Mouse (Mus musculus): ENCODE results near the gene Taf1b. TPM values are rescaled to one million over a fixed set of nuclear protein-coding genes. Genes with fewer than 3 reads are reported as not detected.

Gene Taf1b
- polyA plus RNA-seq, 1 experiment from 2014 or later, result 27.6 TPM

- no peak for TF ChIP-seq CTCF (IDR thresholded peaks at IDR 0.05; ENCODE audit: low read depth)
- ATAC-seq (replicated peaks; ENCODE audit: low FRiP score, low read depth), result no peak
- H3K9ac ChIP-seq (ENCODE audit: low read depth, low read length), result no peak overlapping the region
- H3K9me3 ChIP-seq (replicated peaks; ENCODE audit: low read length), result no peaks in the 10 kb centered on the region
- no peak overlapping the region for H3K27ac ChIP-seq
- H3K36me3 ChIP-seq (ENCODE audit: insufficient read depth, low read length), result peaks cover 14% of the 10 kb centered on the region
- no peaks in the 10 kb centered on the region for H3K4me1 ChIP-seq (replicated peaks; ENCODE audit: insufficient read depth, low read length)
- no peaks in the 10 kb centered on the region for H3K27me3 ChIP-seq (ENCODE audit: insufficient read depth, low read length)
- no peak overlapping the region for H3K4me3 ChIP-seq (replicated peaks; ENCODE audit: low read depth, low read length)
- no peak overlapping the region for H3K4me2 ChIP-seq (ENCODE audit: low read length)
- no peak for DNase-seq (ENCODE audit: low spot score)
- WGBS, result 85% methylated on average over 8 of the region's 8 CpGs
Observed at GRCm38 (mm10) chr12:24547686-24548085, 49.5 kb downstream of the Taf1b start.

GRCm38 (mm10) chr12:24548885-24549284 lies 50.7 kb downstream of the Taf1b start:
- TF ChIP-seq CTCF (IDR thresholded peaks at IDR 0.05; ENCODE audit: low read depth), result no peak
- no peaks in the 10 kb centered on the region for H3K4me1 ChIP-seq (replicated peaks; ENCODE audit: insufficient read depth, low read length)
- H3K36me3 ChIP-seq (ENCODE audit: insufficient read depth, low read length), result peaks cover 14% of the 10 kb centered on the region
- no peak for ATAC-seq (replicated peaks; ENCODE audit: low FRiP score, low read depth)
- H3K9me3 ChIP-seq (replicated peaks; ENCODE audit: low read length), result no peaks in the 10 kb centered on the region
- H3K9ac ChIP-seq (ENCODE audit: low read depth, low read length), result no peak overlapping the region
- 92% methylated on average over 6 of the region's 6 CpGs for WGBS
- no peaks in the 10 kb centered on the region for H3K27me3 ChIP-seq (ENCODE audit: insufficient read depth, low read length)
- no peak overlapping the region for H3K4me3 ChIP-seq (replicated peaks; ENCODE audit: low read depth, low read length)
- H3K4me2 ChIP-seq (ENCODE audit: low read length), result no peak overlapping the region
- H3K27ac ChIP-seq, result no peak overlapping the region
- no peak for DNase-seq (ENCODE audit: low spot score)

- ATAC-seq (replicated peaks; ENCODE audit: low FRiP score, low read depth), result no peak
- 81% methylated on average over 2 of the region's 2 CpGs for WGBS
Observed at GRCm38 (mm10) chr12:24552531-24552930, 54.4 kb downstream of the Taf1b start.

GRCm38 (mm10) chr12:24555976-24556375 lies 57.8 kb downstream of the Taf1b start:
- Histone ChIP-seq H3K4me3 (replicated peaks; ENCODE audit: low read depth, low read length) (no peak overlapping the region), H3K4me2 (ENCODE audit: low read length) (no peak overlapping the region), H3K36me3 (ENCODE audit: insufficient read depth, low read length) (peaks cover 8% of the 10 kb centered on the region; the same call in 1 of the 2 replicates), H3K4me1 (replicated peaks; ENCODE audit: insufficient read depth, low read length) (no peaks in the 10 kb centered on the region), H3K27ac (no peak overlapping the region), H3K27me3 (ENCODE audit: insufficient read depth, low read length) (no peaks in the 10 kb centered on the region), H3K9ac (ENCODE audit: low read depth, low read length) (no peak overlapping the region), H3K9me3 (replicated peaks; ENCODE audit: low read length) (no peaks in the 10 kb centered on the region)
- WGBS, result 76% methylated on average over 8 of the region's 8 CpGs
- DNase-seq (ENCODE audit: low spot score) (no peak), ATAC-seq (replicated peaks; ENCODE audit: low FRiP score, low read depth) (no peak)
- TF ChIP-seq CTCF (IDR thresholded peaks at IDR 0.05; ENCODE audit: low read depth), result no peak

More at GRCm38 (mm10) chr12:24552531-24552930, 54.4 kb downstream of the Taf1b start:
- no peaks in the 10 kb centered on the region for H3K9me3 ChIP-seq (replicated peaks; ENCODE audit: low read length)
- H3K4me3 ChIP-seq (replicated peaks; ENCODE audit: low read depth, low read length), result no peak overlapping the region
- DNase-seq (ENCODE audit: low spot score), result no peak
- H3K4me1 ChIP-seq (replicated peaks; ENCODE audit: insufficient read depth, low read length), result no peaks in the 10 kb centered on the region
- H3K9ac ChIP-seq (ENCODE audit: low read depth, low read length), result no peak overlapping the region
- H3K4me2 ChIP-seq (ENCODE audit: low read length), result no peak overlapping the region
- no peak overlapping the region for H3K27ac ChIP-seq
- H3K36me3 ChIP-seq (ENCODE audit: insufficient read depth, low read length), result peaks cover 12% of the 10 kb centered on the region
- TF ChIP-seq CTCF (IDR thresholded peaks at IDR 0.05; ENCODE audit: low read depth), result no peak
- no peaks in the 10 kb centered on the region for H3K27me3 ChIP-seq (ENCODE audit: insufficient read depth, low read length)

GRCm38 (mm10) chr12:24563395-24563960 lies 65.3 kb downstream of the Taf1b start:
- Histone ChIP-seq H3K4me2 (ENCODE audit: low read length) (no peak overlapping the region), H3K4me3 (replicated peaks; ENCODE audit: low read depth, low read length) (no peak overlapping the region), H3K36me3 (ENCODE audit: insufficient read depth, low read length) (peaks cover 4% of the 10 kb centered on the region; the same call in 1 of the 2 replicates), H3K27ac (no peak overlapping the region), H3K4me1 (replicated peaks; ENCODE audit: insufficient read depth, low read length) (no peaks in the 10 kb centered on the region), H3K27me3 (ENCODE audit: insufficient read depth, low read length) (no peaks in the 10 kb centered on the region), H3K9ac (ENCODE audit: low read depth, low read length) (no peak overlapping the region), H3K9me3 (replicated peaks; ENCODE audit: low read length) (no peaks in the 10 kb centered on the region)
- 80% methylated on average over 7 of the region's 7 CpGs for WGBS
- ATAC-seq (replicated peaks; ENCODE audit: low FRiP score, low read depth) (no peak), DNase-seq (ENCODE audit: low spot score) (no peak)
- TF ChIP-seq CTCF (IDR thresholded peaks at IDR 0.05; ENCODE audit: low read depth), result no peak

- Histone ChIP-seq H3K4me3 (replicated peaks; ENCODE audit: low read depth, low read length) (no peak overlapping the region), H3K27me3 (ENCODE audit: insufficient read depth, low read length) (no peaks in the 10 kb centered on the region), H3K36me3 (ENCODE audit: insufficient read depth, low read length) (no peaks in the 10 kb centered on the region), H3K4me2 (ENCODE audit: low read length) (no peak overlapping the region), H3K4me1 (replicated peaks; ENCODE audit: insufficient read depth, low read length) (no peaks in the 10 kb centered on the region), H3K9ac (ENCODE audit: low read depth, low read length) (no peak overlapping the region), H3K27ac (no peak overlapping the region), H3K9me3 (replicated peaks; ENCODE audit: low read length) (no peaks in the 10 kb centered on the region)
- DNase-seq (ENCODE audit: low spot score), result no peak
- no peak for ATAC-seq (replicated peaks; ENCODE audit: low FRiP score, low read depth)
- no peak for TF ChIP-seq CTCF (IDR thresholded peaks at IDR 0.05; ENCODE audit: low read depth)
- 75% methylated on average over 6 of the region's 6 CpGs for WGBS
Observed at GRCm38 (mm10) chr12:24565311-24565710, 67.2 kb downstream of the Taf1b start.

- 75% methylated on average over 3 of the region's 3 CpGs for WGBS
- TF ChIP-seq CTCF (IDR thresholded peaks at IDR 0.05; ENCODE audit: low read depth), result no peak
- Histone ChIP-seq H3K4me3 (replicated peaks; ENCODE audit: low read depth, low read length) (no peak overlapping the region), H3K27ac (no peak overlapping the region), H3K4me2 (ENCODE audit: low read length) (no peak overlapping the region), H3K27me3 (ENCODE audit: insufficient read depth, low read length) (no peaks in the 10 kb centered on the region; the same call in 1 of the 2 replicates), H3K9ac (ENCODE audit: low read depth, low read length) (no peak overlapping the region), H3K36me3 (ENCODE audit: insufficient read depth, low read length) (no peaks in the 10 kb centered on the region), H3K9me3 (replicated peaks; ENCODE audit: low read length) (no peaks in the 10 kb centered on the region), H3K4me1 (replicated peaks; ENCODE audit: insufficient read depth, low read length) (0 out of 2 replicates have a peak, but pooled peaks cover 8% of the 10 kb centered on the region)
- DNase-seq (ENCODE audit: low spot score) (no peak), ATAC-seq (replicated peaks; ENCODE audit: low FRiP score, low read depth) (no peak)
Observed at GRCm38 (mm10) chr12:24567606-24568005, 69.4 kb downstream of the Taf1b start.
